Mouse (Mus musculus) lung, postnatal 4 days (tissue): ENCODE results near the gene Olfr632.
"Not testable (repeated sequence)": the region's sequence is repeated elsewhere in the genome, so short reads cannot be mapped to it uniquely, and the experiment has no call there.

ENCODE experiments used
- DNase-seq, 2 experiments: peaks; one replicate each; pipeline ENCODE4 v3.0.0; 2021

The Olfr632 gene

DNA sequence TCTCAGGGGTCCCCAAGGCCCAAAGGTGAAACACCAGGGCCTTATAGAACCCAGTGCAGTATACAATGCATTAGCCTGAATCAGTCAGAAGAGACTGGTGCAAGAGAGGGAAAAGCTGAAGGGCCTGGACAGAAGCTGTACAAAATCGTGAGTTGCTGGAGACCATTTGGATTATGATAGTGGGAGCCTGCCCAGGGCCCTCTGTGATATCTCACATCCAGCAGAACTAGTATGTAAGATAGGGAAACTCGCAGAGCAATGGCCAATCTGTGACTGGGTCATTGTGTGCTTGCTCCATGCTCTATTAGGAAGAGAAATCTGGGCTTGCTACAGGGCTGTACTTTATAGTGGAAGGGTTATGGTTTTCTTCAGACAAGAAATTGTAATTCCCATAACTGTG, at the start of gene Olfr632:
Gene Olfr632, plus strand, starts transcription at position 84 of the 400 bp plus-strand sequence.
- no peak for DNase-seq

DNA sequence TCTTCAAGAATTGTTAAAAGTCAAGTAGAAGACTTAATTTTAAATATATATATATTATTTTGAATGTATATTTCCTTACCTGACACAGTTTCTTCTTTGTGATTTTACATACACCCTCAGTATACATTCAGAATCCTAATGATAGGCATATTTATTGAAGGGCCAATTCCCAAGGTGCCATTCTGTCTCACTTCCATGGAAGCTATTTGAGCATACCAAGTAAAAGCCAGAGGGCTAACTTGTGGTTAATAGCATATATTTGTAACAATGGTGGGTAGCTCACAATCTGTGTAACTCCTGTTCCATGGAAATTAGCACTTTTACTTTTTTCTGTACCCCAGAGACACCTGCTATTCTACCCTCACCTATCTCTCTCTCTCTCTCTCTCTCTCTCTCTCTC, 48.0 kb upstream of the Olfr632 start, which contains the start of gene Olfr66:
Gene Olfr66, minus strand, starts transcription at position 101 of the 400 bp plus-strand sequence.
- no peak for DNase-seq

DNA sequence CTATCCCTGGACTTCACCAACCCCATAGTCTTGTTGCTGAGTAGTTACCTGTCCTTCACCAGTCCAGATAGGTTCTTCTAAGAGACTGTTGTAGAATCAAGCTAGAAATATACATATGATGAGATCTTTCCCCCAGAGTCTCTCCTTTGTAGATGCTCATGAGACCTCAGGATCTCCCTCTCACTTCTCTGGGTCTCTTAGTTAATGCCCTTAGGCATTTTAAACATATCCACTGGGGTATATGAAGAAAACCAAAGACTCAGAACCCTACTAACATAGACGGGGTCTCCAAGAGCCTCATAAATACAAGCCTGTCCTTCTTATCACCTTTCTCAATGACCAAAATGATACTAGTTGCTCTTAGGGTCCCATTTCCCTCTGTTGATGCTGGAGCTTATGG, 39.8 kb upstream of the Olfr632 start, which contains the start of gene Olfr64:
Gene Olfr64, minus strand, starts transcription at position 101 of the 400 bp plus-strand sequence.
- DNase-seq: no peak

GRCm38 (mm10) chr7:103903187-103903586, 31.0 kb upstream of the Olfr632 start, which contains the start of gene Olfr65:
Olfr65 (plus strand) TSS chr7:103903487.
- no peak for DNase-seq

DNA sequence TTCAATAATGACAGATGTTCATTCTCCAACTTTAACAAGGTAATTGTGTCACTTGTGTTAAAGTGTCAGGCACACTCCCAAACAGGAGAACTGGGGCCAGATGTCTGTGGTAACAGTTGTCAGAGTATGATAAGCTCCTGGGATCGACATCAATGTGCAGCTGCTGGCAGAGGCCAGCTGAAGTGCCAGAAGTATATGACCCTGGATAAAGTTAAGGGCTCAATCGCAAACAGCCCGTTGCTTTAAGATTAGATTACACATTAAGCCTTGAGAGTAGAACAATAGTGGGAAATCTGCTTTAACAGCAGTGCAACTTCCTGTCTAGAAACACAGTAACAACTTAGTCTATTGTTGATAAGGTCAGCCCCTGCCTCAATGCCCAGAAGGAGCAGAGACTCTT, 24.1 kb upstream of the Olfr632 start:
- peak in 1 of 2 experiments; percentile 18 for DNase-seq

DNA sequence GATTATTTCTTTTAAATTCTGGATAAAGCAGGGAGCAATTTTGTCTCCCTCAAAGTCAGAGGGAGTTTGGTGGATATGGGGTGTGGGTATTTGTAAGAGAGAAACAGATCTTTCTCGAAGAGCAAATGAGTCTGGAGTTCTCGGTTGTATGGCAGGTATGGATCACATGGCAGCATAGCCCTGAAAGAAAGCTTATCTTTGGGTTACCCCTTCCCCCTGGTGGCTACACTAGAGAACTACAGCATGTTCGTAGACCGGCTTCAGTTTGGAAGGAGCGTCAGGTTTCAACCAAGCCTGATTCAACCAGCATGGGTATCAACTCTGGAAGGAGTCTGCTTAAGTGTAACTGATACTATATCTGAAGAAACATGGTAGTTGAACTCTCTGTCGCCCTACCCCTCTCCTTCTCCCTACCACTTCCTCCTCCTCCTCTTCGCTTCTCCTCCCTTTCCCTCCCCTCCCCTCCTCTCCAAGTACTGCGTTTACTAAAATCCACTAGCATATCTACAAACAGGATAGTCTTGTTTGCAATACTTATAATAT, 21.1 kb upstream of the Olfr632 start:
- DNase-seq: no peak

DNA sequence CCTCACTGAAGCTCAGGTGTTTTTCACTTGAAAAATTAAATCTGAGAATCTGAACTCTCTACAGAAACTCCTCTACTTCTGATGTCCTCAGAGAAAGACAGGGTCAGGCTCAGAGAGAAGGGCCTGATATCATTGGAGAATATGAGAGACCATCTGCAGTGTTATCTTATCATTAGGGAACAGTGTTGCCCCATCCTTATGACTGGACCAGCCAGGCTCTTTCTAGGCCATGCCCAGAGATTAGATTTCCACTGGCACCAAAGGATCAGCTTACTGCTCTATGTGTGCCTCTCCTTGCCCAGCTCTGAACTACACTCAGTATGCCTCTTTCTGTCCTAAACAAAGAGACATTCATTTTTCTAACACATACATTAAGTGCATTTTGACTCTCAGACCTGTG, 18.8 kb upstream of the Olfr632 start:
- no peak for DNase-seq

- DNase-seq: no peak
Measured at GRCm38 (mm10) chr7:103928525-103928924, 5.6 kb upstream of the Olfr632 start, which contains the start of gene Olfr631. Olfr631 (plus strand) TSS chr7:103928825.

GRCm38 (mm10) chr7:103942730-103943129, 8.6 kb downstream of the Olfr632 start:
- DNase-seq: no peak

DNA sequence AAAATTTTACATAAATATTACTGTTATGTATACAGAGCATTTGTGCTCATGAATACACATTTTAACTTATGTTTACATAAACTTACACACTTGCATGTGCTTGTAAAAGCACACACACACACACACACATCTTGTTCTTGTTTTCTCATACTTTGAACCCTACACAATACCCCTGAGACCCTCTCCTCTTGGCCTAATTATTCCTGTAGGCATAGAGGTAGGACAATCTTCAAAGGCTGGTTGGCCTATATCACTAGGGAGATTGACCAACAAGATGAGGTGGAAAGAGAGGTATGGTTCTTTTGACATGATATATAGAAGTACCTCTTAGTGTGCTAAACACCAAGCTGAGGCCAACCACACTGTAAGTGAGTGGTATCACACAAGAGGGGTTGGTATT, 10.0 kb downstream of the Olfr632 start, which contains the start of gene Olfr633:
Gene Olfr633, plus strand, starts transcription at position 301 of the 400 bp plus-strand sequence.
- DNase-seq: no peak

DNA sequence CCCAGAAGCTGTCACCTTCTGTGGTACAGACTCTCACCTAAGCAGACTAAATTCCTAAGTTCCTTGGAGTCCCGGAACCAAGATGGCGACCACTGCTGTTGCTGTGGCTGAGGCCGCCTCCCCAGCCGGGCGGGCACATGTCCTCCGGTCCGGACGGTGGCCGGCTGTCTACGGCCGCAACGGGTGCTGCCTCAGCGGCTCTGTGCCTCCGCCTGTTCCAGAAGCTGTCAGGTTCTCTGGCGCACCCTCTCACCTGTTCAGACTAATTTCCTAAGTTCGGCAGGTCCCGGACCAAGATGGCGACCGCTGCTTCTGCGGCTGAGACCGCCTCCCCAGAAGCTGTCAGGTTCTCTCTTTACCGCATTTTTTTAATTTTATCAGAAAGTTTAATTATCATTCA, 32.7 kb downstream of the Olfr632 start:
- not testable (repeated sequence) for DNase-seq

- no peak for DNase-seq
Measured at GRCm38 (mm10) chr7:103970852-103971251, 36.7 kb downstream of the Olfr632 start, which contains the start of gene Olfr635. Olfr635 (plus strand) TSS chr7:103971152.

GRCm38 (mm10) chr7:103971782-103972181, 37.6 kb downstream of the Olfr632 start:
- DNase-seq: no peak
